Mouse (Mus musculus) fat pad, adult 2 months (tissue): ENCODE measurements around the gene Sstr4.

ENCODE experiments used
- DNase-seq: peaks from one replicate; pipeline ENCODE4 v3.0.0-alpha.2; 2011; ENCODE audit warnings: low read depth, low spot score; ENCODE audit errors: extremely low read depth

The Sstr4 gene

GRCm38 (mm10) chr2:148395131-148396051 lies at the start of gene Sstr4:
Gene Sstr4 (plus strand): TSS chr2:148395344.
- DNase-seq = no peak

- no peak for DNase-seq
Observed at GRCm38 (mm10) chr2:148345373-148345772, 49.8 kb upstream of the Sstr4 start.

- DNase-seq = no peak
Observed at GRCm38 (mm10) chr2:148346976-148347375, 48.2 kb upstream of the Sstr4 start.

GRCm38 (mm10) chr2:148349509-148350307 lies 45.4 kb upstream of the Sstr4 start:
- no peak for DNase-seq

- DNase-seq = no peak
Observed at GRCm38 (mm10) chr2:148350460-148350859, 44.7 kb upstream of the Sstr4 start.

GRCm38 (mm10) chr2:148352655-148353054 lies 42.5 kb upstream of the Sstr4 start:
- DNase-seq = no peak

- no peak for DNase-seq
Observed at GRCm38 (mm10) chr2:148357145-148357544, 38.0 kb upstream of the Sstr4 start.

GRCm38 (mm10) chr2:148364536-148364935 lies 30.6 kb upstream of the Sstr4 start:
- DNase-seq = no peak

- DNase-seq = no peak
Observed at GRCm38 (mm10) chr2:148365227-148365626, 29.9 kb upstream of the Sstr4 start.

- no peak for DNase-seq
Observed at GRCm38 (mm10) chr2:148371743-148372630, 23.2 kb upstream of the Sstr4 start.

- no peak for DNase-seq
Observed at GRCm38 (mm10) chr2:148373602-148374071, 21.5 kb upstream of the Sstr4 start.

- DNase-seq = no peak
Observed at GRCm38 (mm10) chr2:148375326-148376150, 19.6 kb upstream of the Sstr4 start.

- DNase-seq = no peak
Observed at GRCm38 (mm10) chr2:148378817-148379342, 16.3 kb upstream of the Sstr4 start.

- DNase-seq = no peak
Observed at GRCm38 (mm10) chr2:148379899-148380413, 15.2 kb upstream of the Sstr4 start.

GRCm38 (mm10) chr2:148381076-148381475 lies 14.1 kb upstream of the Sstr4 start:
- no peak for DNase-seq

- no peak for DNase-seq
Observed at GRCm38 (mm10) chr2:148386476-148386875, 8.7 kb upstream of the Sstr4 start.

GRCm38 (mm10) chr2:148386927-148387326 lies 8.2 kb upstream of the Sstr4 start:
- DNase-seq = no peak

- DNase-seq = no peak
Observed at GRCm38 (mm10) chr2:148387652-148388581, 7.2 kb upstream of the Sstr4 start.
